Mouse (Mus musculus) liver, embryonic 14.5 days (tissue): Measurements from ENCODE around the gene Mybpc3.

Source experiments
- CTCF ChIP-seq: IDR thresholded peaks from 2 replicates; pipeline ENCODE4 v1.5.1; 2016; ENCODE audit warnings: antibody characterized with exemption, low read depth, control low read depth
- EP300 ChIP-seq: IDR thresholded peaks from 2 replicates; pipeline ENCODE4 v1.6.1; 2016; ENCODE audit warnings: antibody characterized with exemption, low read depth

- TF ChIP-seq CTCF (no peak), EP300 (no peak)
These were observed 21.8 kb downstream of the Mybpc3 start for GRCm38 (mm10) chr2:91139764-91140163.
